Mouse (Mus musculus) limb, embryonic 15.5 days (tissue): ENCODE measurements at regions not wholly inside any gene's neighbourhood (a gene's known extent, or its start where the extent isn't known, plus 50 kb on each side); places are given as distances from the start of the nearest gene placed in this dataset.

Source experiments
- ATAC-seq: fragments of 200-750 bp; cut with Nextera tagmentation; 2 replicates; pipeline ENCODE4 v1.8.0; 2017; ENCODE audit warnings: low read depth, moderate TSS enrichment; ENCODE audit not compliant: insufficient number of reproducible peaks, low FRiP score, low TSS enrichment
- H3K27ac ChIP-seq: fragments of 300-500 bp; sonication (generic); 2 replicates; pipeline ENCODE4 v1.5.1; 2015; ENCODE audit warnings: moderate library complexity, mild to moderate bottlenecking, inconsistent platforms
- H3K27me3 ChIP-seq: fragments of 300-500 bp; sonication (generic); 2 replicates; pipeline ENCODE4 v1.6.1; 2015; ENCODE audit warnings: inconsistent platforms
- H3K36me3 ChIP-seq: fragments of 300-500 bp; sonication (generic); 2 replicates; pipeline ENCODE4 v1.6.1; 2015; ENCODE audit warnings: inconsistent platforms
- H3K4me1 ChIP-seq: fragments of 300-500 bp; sonication (generic); 2 replicates; pipeline ENCODE4 v1.6.1; 2015; ENCODE audit warnings: inconsistent platforms
- H3K4me2 ChIP-seq: fragments of 300-500 bp; sonication (generic); 2 replicates; pipeline ENCODE4 v1.6.1; 2015; ENCODE audit warnings: mild to moderate bottlenecking, inconsistent platforms
- H3K4me3 ChIP-seq: fragments of 300-500 bp; sonication (generic); 2 replicates; pipeline ENCODE4 v1.5.1; 2015; ENCODE audit warnings: mild to moderate bottlenecking, inconsistent platforms
- H3K9ac ChIP-seq: fragments of 300-500 bp; sonication (generic); 2 replicates; pipeline ENCODE4 v1.6.1; 2015; ENCODE audit warnings: inconsistent platforms
- H3K9me3 ChIP-seq: fragments of 300-500 bp; sonication (generic); 2 replicates; pipeline ENCODE4 v1.6.1; 2016; ENCODE audit warnings: inconsistent platforms
- WGBS: fragments of 180-500 bp; shearing (Covaris S2); methylation state at CpG from one replicate; pipeline ENCODE4 v1.1.7; 2015; 5-methylcytosine and 5-hydroxymethylcytosine counted together

GRCm38 (mm10) chr13:83724995-83725394 lies 221.2 kb downstream of the Mef2c start:
- Histone ChIP-seq H3K27ac (no peak overlapping the region), H3K27me3 (peaks cover 91% of the 10 kb centered on the region), H3K36me3 (no peaks in the 10 kb centered on the region), H3K4me1 (peaks cover 23% of the 10 kb centered on the region), H3K4me3 (no peak overlapping the region), H3K9ac (no peak overlapping the region), H3K4me2 (no peak overlapping the region), H3K9me3 (no peaks in the 10 kb centered on the region)
- WGBS, result 1% methylated on average over 11 of the region's 11 CpGs
- ATAC-seq, result no peak

GRCm38 (mm10) chr13:83725831-83726230 lies 222.0 kb downstream of the Mef2c start:
- 5% methylated on average over 13 of the region's 13 CpGs for WGBS

GRCm38 (mm10) chr13:83726346-83726975 lies 222.6 kb downstream of the Mef2c start:
- ATAC-seq, result no peak
- Histone ChIP-seq H3K9ac (no peak overlapping the region), H3K27ac (no peak overlapping the region), H3K36me3 (no peaks in the 10 kb centered on the region), H3K4me3 (0 out of 2 replicates have a peak overlapping the region, but pooled peaks have one; percentile 13), H3K9me3 (no peaks in the 10 kb centered on the region), H3K4me2 (no peak overlapping the region), H3K27me3 (peaks cover 92% of the 10 kb centered on the region), H3K4me1 (peaks cover 26% of the 10 kb centered on the region)
- 7% methylated on average over 13 of the region's 13 CpGs for WGBS

More at GRCm38 (mm10) chr13:83725831-83726230, 222.0 kb downstream of the Mef2c start:
- Histone ChIP-seq H3K36me3 (no peaks in the 10 kb centered on the region), H3K9ac (no peak overlapping the region), H3K4me1 (peaks cover 26% of the 10 kb centered on the region), H3K27ac (no peak overlapping the region), H3K9me3 (no peaks in the 10 kb centered on the region), H3K4me3 (no peak overlapping the region), H3K4me2 (no peak overlapping the region), H3K27me3 (peaks cover 92% of the 10 kb centered on the region)
- ATAC-seq, result no peak

- no peak overlapping the region for H3K9ac ChIP-seq
- H3K4me3 ChIP-seq, result 0 out of 2 replicates have a peak overlapping the region, but pooled peaks have one; percentile 13
- ATAC-seq, result no peak
- peak overlapping the region; percentile 19 for H3K4me2 ChIP-seq
- H3K27ac ChIP-seq, result no peak overlapping the region
- peaks cover 26% of the 10 kb centered on the region for H3K4me1 ChIP-seq
- H3K36me3 ChIP-seq, result no peaks in the 10 kb centered on the region
- peaks cover 92% of the 10 kb centered on the region for H3K27me3 ChIP-seq
- WGBS, result 3% methylated on average over 28 of the region's 38 CpGs
- no peaks in the 10 kb centered on the region for H3K9me3 ChIP-seq
Observed at GRCm38 (mm10) chr13:83727051-83727765, 223.4 kb downstream of the Mef2c start.

- no peak overlapping the region for H3K9ac ChIP-seq
- no peaks in the 10 kb centered on the region for H3K9me3 ChIP-seq
- no peak overlapping the region for H3K27ac ChIP-seq
- H3K36me3 ChIP-seq, result no peaks in the 10 kb centered on the region
- no peak overlapping the region for H3K4me2 ChIP-seq
- 9% methylated on average over 9 of the region's 9 CpGs for WGBS
- no peak overlapping the region for H3K4me3 ChIP-seq
- no peak for ATAC-seq
- peaks cover 33% of the 10 kb centered on the region for H3K4me1 ChIP-seq
- H3K27me3 ChIP-seq, result peaks cover 92% of the 10 kb centered on the region
Observed at GRCm38 (mm10) chr13:83727766-83728395, 224.0 kb downstream of the Mef2c start.

- peaks cover 92% of the 10 kb centered on the region for H3K27me3 ChIP-seq
- no peaks in the 10 kb centered on the region for H3K36me3 ChIP-seq
- no peak overlapping the region for H3K27ac ChIP-seq
- no peak for ATAC-seq
- H3K4me2 ChIP-seq, result no peak overlapping the region
- H3K9ac ChIP-seq, result no peak overlapping the region
- H3K9me3 ChIP-seq, result no peaks in the 10 kb centered on the region
- WGBS, result 14% methylated on average over 5 of the region's 5 CpGs
- peaks cover 34% of the 10 kb centered on the region for H3K4me1 ChIP-seq
- no peak overlapping the region for H3K4me3 ChIP-seq
Observed at GRCm38 (mm10) chr13:83728421-83729010, 224.7 kb downstream of the Mef2c start.

GRCm38 (mm10) chr13:83729331-83730009 lies 225.6 kb downstream of the Mef2c start:
- no peaks in the 10 kb centered on the region for H3K9me3 ChIP-seq
- H3K27ac ChIP-seq, result no peak overlapping the region
- peaks cover 35% of the 10 kb centered on the region for H3K4me1 ChIP-seq
- ATAC-seq, result no peak
- WGBS, result under 1% methylated on average over 33 of the region's 33 CpGs
- H3K4me3 ChIP-seq, result peak overlapping the region; percentile 28
- peak overlapping the region; percentile 94 for H3K4me2 ChIP-seq
- no peak overlapping the region for H3K9ac ChIP-seq
- H3K36me3 ChIP-seq, result no peaks in the 10 kb centered on the region
- peaks cover 91% of the 10 kb centered on the region for H3K27me3 ChIP-seq

- Histone ChIP-seq H3K27ac (no peak overlapping the region), H3K27me3 (peaks cover 86% of the 10 kb centered on the region), H3K4me1 (peaks cover 35% of the 10 kb centered on the region), H3K9me3 (no peaks in the 10 kb centered on the region), H3K36me3 (no peaks in the 10 kb centered on the region), H3K4me3 (peak overlapping the region; percentile 63), H3K9ac (peak overlapping the region; percentile 42; the same call in 1 of the 2 replicates), H3K4me2 (peak overlapping the region; percentile 94)
- WGBS, result 3% methylated on average over 14 of the region's 16 CpGs
- 0 out of 2 replicates have a peak, but pooled peaks have one; percentile 14 for ATAC-seq
Observed at GRCm38 (mm10) chr13:83730155-83730712, 226.4 kb downstream of the Mef2c start.

GRCm38 (mm10) chr13:83730713-83731480 lies 227.1 kb downstream of the Mef2c start:
- Histone ChIP-seq H3K27me3 (peaks cover 85% of the 10 kb centered on the region), H3K27ac (0 out of 2 replicates have a peak overlapping the region, but pooled peaks have one; percentile 27), H3K4me3 (peak overlapping the region; percentile 63), H3K36me3 (no peaks in the 10 kb centered on the region), H3K4me2 (peak overlapping the region; percentile 94), H3K4me1 (peaks cover 35% of the 10 kb centered on the region), H3K9ac (peak overlapping the region; percentile 42), H3K9me3 (no peaks in the 10 kb centered on the region)
- under 1% methylated on average over 85 of the region's 91 CpGs for WGBS
- ATAC-seq, result peak; percentile 80

- no peak overlapping the region for H3K27ac ChIP-seq
- H3K4me3 ChIP-seq, result peak overlapping the region; percentile 63
- H3K9me3 ChIP-seq, result no peaks in the 10 kb centered on the region
- no peak; the same call in 1 of the 2 replicates for ATAC-seq
- peaks cover 35% of the 10 kb centered on the region for H3K4me1 ChIP-seq
- H3K36me3 ChIP-seq, result no peaks in the 10 kb centered on the region
- peak overlapping the region; percentile 94 for H3K4me2 ChIP-seq
- H3K27me3 ChIP-seq, result peaks cover 83% of the 10 kb centered on the region
- no peak overlapping the region for H3K9ac ChIP-seq
- whole genome bisulfite sequencing, result 1% methylated on average over 9 of the region's 10 CpGs
Observed at GRCm38 (mm10) chr13:83731481-83732006, 227.7 kb downstream of the Mef2c start.
